Mouse (Mus musculus): Measurements from ENCODE around the gene Prtn3. TPM values are rescaled to one million over a fixed set of nuclear protein-coding genes. Genes with fewer than 3 reads are reported as not detected.

The Prtn3 gene
- polyA plus RNA-seq (2016; fragmentation: Nextera tagmentation; extraction: Ambion mirVana) = 15.1 and 15.3 TPM in 2 replicates

- under 1% methylated on average over 47 of the region's 57 CpGs for WGBS
- peak within 1 kb of the TSS; percentile 67 for H3K4me2 ChIP-seq
- peak within 1 kb of the TSS; percentile 94 for H3K9ac ChIP-seq (replicated peaks)
- peak within 1 kb of the TSS; percentile 90 for H3K27ac ChIP-seq
- peak within 1 kb of the TSS; percentile 74 for H3K4me3 ChIP-seq (replicated peaks)
- H3K4me1 ChIP-seq (replicated peaks) = peaks cover 25% of the 10 kb centered on the region
- ATAC-seq (ENCODE audit: insufficient number of reproducible peaks, insufficient read depth, low FRiP score, low TSS enrichment, low read depth) = peak; percentile 82
- H3K27me3 ChIP-seq = no peaks in the 10 kb centered on the region
- peaks cover 25% of the 10 kb centered on the region for H3K36me3 ChIP-seq
- H3K9me3 ChIP-seq = no peaks in the 10 kb centered on the region
Observed at GRCm38 (mm10) chr10:79874290-79874862, at the start of gene Prtn3, which contains the start of gene Plppr3. Gene Prtn3, plus strand, starts transcription at chr10:79874476. Gene Plppr3, minus strand, starts transcription at chr10:79874634.

DNA sequence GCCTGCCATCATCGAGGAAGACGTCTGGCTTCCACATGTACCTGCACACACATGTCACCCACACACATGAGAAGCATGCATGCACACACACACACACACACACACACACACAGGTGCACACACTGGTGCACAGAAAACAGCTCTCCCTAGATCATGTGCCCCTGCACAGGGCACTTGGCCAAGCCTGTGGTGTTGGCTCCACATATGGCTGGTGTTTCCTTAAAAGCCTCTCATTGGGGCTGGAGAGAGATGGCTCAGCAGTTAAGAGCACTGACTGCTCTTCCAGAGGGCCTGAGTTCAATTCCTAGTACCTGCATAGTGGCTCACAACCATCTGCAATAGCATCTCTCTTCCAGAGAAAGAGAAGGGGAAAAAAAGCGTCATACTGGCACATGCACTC is 42.7 kb upstream of the Prtn3 start:
- no peak overlapping the region for H3K4me2 ChIP-seq
- no peak overlapping the region for H3K27ac ChIP-seq
- no peak for ATAC-seq (ENCODE audit: insufficient number of reproducible peaks, insufficient read depth, low FRiP score, low TSS enrichment, low read depth)
- H3K27me3 ChIP-seq = no peaks in the 10 kb centered on the region
- H3K9ac ChIP-seq (replicated peaks) = no peak overlapping the region
- no peaks in the 10 kb centered on the region for H3K36me3 ChIP-seq
- no peaks in the 10 kb centered on the region for H3K9me3 ChIP-seq
- 86% methylated on average over 3 of the region's 3 CpGs for WGBS
- H3K4me1 ChIP-seq (replicated peaks) = 0 out of 2 replicates have a peak, but pooled peaks cover 5% of the 10 kb centered on the region
- H3K4me3 ChIP-seq (replicated peaks) = no peak overlapping the region

DNA sequence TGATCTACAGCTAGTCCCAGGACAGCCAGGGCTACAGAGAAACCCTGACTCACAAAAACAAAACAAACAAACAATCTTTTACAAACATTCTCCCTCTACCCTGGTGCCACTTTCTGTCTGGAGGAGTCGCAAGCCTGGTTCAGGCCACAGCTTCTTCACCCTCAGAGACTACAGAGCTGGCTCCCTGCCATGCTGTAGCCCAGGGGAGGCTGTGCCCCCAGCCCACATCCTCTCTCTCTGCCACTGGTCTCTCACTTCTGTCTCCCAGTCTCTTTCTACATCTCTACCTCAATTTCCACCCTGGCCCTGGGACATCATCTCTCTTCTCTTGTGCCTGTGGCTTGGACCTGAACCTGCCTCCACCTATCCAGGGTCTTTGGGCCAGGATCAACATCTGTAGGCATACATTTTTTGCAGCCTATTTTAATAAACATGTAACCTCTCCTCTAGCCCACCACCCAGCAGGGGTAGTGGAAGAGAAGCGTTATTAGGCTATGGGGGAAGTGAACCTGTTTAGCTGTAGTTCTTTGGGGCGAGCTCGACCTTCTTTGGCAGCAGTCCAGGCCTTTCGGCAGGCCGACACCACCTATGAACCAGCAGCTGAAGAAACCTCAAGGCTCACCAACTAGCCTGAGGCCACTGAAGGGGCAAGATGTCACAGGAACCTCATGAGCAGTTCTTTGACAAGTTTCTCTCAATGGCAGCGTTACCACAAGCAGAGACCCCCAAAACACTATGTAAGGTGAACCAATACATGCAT is 42.1 kb upstream of the Prtn3 start:
- Histone ChIP-seq H3K9ac (replicated peaks) (no peak overlapping the region), H3K4me2 (no peak overlapping the region), H3K27me3 (no peaks in the 10 kb centered on the region), H3K27ac (no peak overlapping the region), H3K4me3 (replicated peaks) (no peak overlapping the region), H3K9me3 (0 out of 2 replicates have a peak, but pooled peaks cover 5% of the 10 kb centered on the region), H3K36me3 (no peaks in the 10 kb centered on the region), H3K4me1 (replicated peaks) (0 out of 2 replicates have a peak, but pooled peaks cover 5% of the 10 kb centered on the region)
- WGBS = 75% methylated on average over 7 of the region's 7 CpGs
- ATAC-seq (ENCODE audit: insufficient number of reproducible peaks, insufficient read depth, low FRiP score, low TSS enrichment, low read depth) = no peak

DNA sequence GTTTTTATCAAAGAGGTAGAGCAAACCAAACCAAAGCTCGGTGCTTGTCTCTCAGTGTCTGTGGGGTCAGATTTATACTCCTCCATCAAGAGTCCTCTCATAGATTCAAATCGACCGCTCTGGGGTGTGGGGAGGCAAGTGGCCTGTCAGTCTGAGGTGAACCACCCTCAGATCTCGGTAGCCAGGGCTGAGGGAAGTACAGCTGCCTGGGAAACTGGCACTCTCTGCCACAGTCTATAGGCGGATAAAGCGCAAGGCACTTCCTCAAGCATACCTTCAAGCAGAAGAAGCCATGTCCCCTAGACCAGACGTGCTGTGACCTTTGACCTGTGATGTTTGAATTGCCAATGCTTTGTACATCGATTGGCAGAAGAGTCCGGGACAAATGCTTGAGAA is 41.5 kb upstream of the Prtn3 start:
- 74% methylated on average over 9 of the region's 9 CpGs for WGBS
- H3K4me2 ChIP-seq = no peak overlapping the region
- H3K27me3 ChIP-seq = no peaks in the 10 kb centered on the region
- H3K27ac ChIP-seq = no peak overlapping the region
- no peak overlapping the region for H3K9ac ChIP-seq (replicated peaks)
- H3K9me3 ChIP-seq = 0 out of 2 replicates have a peak, but pooled peaks cover 5% of the 10 kb centered on the region
- no peak overlapping the region for H3K4me3 ChIP-seq (replicated peaks)
- H3K36me3 ChIP-seq = no peaks in the 10 kb centered on the region
- H3K4me1 ChIP-seq (replicated peaks) = 0 out of 2 replicates have a peak, but pooled peaks cover 5% of the 10 kb centered on the region
- ATAC-seq (ENCODE audit: insufficient number of reproducible peaks, insufficient read depth, low FRiP score, low TSS enrichment, low read depth) = no peak

DNA sequence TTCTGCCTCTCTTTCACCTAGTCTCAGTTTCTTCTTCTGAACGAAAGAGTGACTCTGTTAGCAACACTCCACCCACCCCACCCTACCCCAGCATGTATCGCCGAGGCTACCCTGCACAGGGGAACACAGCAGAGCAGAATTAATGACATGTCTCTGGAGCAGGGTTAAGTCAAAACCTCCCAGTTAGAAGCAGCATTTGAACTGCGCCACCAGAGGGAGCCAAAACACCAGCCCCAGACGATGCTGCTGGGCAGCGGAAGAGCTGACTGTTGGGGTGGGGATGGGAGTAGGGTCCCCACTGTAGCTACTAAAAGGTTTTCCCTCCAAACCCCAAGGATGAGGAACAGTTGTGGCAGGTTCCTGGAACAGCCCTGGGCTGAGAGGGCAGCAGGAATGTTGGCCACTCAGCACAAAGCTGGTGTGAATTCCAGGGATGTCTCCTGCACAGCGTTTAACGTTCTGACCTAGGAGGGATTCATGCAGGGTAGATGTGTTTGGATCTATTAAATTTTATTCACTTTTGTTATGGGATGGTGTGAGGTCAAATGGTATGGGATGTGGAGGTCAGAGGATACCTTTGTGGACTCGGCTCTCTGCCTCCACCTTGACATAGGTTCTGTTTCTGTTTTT is 39.4 kb upstream of the Prtn3 start:
- 24% methylated on average over 9 of the region's 9 CpGs for WGBS
- H3K4me3 ChIP-seq (replicated peaks) = no peak overlapping the region
- no peak overlapping the region for H3K27ac ChIP-seq
- H3K4me1 ChIP-seq (replicated peaks) = 0 out of 2 replicates have a peak, but pooled peaks cover 5% of the 10 kb centered on the region
- H3K27me3 ChIP-seq = no peaks in the 10 kb centered on the region
- no peak overlapping the region for H3K4me2 ChIP-seq
- no peaks in the 10 kb centered on the region for H3K36me3 ChIP-seq
- H3K9me3 ChIP-seq = 0 out of 2 replicates have a peak, but pooled peaks cover 5% of the 10 kb centered on the region
- 0 out of 2 replicates have a peak overlapping the region, but pooled peaks have one; percentile 27 for H3K9ac ChIP-seq (replicated peaks)
- ATAC-seq (ENCODE audit: insufficient number of reproducible peaks, insufficient read depth, low FRiP score, low TSS enrichment, low read depth) = peak; percentile 49; the same call in 1 of the 2 replicates

GRCm38 (mm10) chr10:79836918-79837317 is 37.4 kb upstream of the Prtn3 start:
- Histone ChIP-seq H3K36me3 (no peaks in the 10 kb centered on the region), H3K27me3 (no peaks in the 10 kb centered on the region), H3K4me3 (replicated peaks) (no peak overlapping the region), H3K27ac (no peak overlapping the region), H3K9ac (replicated peaks) (no peak overlapping the region), H3K4me2 (no peak overlapping the region), H3K9me3 (0 out of 2 replicates have a peak, but pooled peaks cover 5% of the 10 kb centered on the region), H3K4me1 (replicated peaks) (peaks cover 12% of the 10 kb centered on the region)
- WGBS = 98% methylated on average over 3 of the region's 3 CpGs
- no peak for ATAC-seq (ENCODE audit: insufficient number of reproducible peaks, insufficient read depth, low FRiP score, low TSS enrichment, low read depth)

DNA sequence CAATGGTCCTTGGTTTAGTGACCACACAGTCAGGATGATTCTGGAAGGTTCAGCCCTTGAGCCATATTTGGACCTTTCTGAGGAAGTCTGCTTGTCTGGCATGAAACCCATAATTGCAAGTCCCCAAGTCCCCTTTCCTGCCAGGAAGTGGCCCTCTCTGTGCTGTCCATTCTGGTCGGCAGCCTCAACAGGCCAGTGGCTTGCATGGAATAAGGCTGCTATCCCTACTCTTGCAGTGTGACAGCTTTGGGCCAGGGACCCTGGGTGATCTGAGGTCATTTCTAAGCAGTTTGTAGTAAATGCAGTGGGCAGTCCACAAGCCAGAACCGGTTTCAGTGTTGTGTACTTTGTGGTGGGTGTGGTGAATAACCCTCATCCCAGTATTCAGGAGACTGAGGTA is 36.1 kb upstream of the Prtn3 start:
- H3K9ac ChIP-seq (replicated peaks) = no peak overlapping the region
- H3K36me3 ChIP-seq = no peaks in the 10 kb centered on the region
- H3K4me1 ChIP-seq (replicated peaks) = peaks cover 12% of the 10 kb centered on the region
- H3K4me2 ChIP-seq = no peak overlapping the region
- no peak overlapping the region for H3K4me3 ChIP-seq (replicated peaks)
- WGBS = 60% methylated on average over 2 of the region's 2 CpGs
- 0 out of 2 replicates have a peak, but pooled peaks cover 5% of the 10 kb centered on the region for H3K9me3 ChIP-seq
- no peaks in the 10 kb centered on the region for H3K27me3 ChIP-seq
- no peak overlapping the region for H3K27ac ChIP-seq
- ATAC-seq (ENCODE audit: insufficient number of reproducible peaks, insufficient read depth, low FRiP score, low TSS enrichment, low read depth) = no peak

DNA sequence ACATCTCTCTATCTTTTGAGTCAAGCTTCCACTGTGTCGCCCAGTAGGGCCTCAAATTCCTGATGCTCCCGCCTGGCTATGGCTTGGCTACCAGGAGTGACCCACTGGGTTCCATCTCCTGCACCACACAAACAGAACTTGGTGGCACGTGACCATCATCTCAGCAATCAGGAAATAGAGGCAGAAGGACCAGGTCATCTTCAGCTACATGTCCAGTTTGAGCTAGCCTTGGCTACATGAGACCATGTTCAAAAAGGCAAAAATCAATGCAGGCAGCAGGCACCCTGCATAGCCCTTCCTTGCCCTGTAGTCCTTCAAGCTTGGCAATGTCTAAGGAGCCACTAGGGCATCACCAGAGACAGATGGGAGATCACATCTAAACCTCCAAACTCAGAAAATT is 34.2 kb upstream of the Prtn3 start:
- Histone ChIP-seq H3K9me3 (0 out of 2 replicates have a peak, but pooled peaks cover 5% of the 10 kb centered on the region), H3K9ac (replicated peaks) (no peak overlapping the region), H3K4me2 (peak overlapping the region; percentile 63), H3K4me1 (replicated peaks) (peaks cover 23% of the 10 kb centered on the region), H3K27me3 (no peaks in the 10 kb centered on the region), H3K36me3 (no peaks in the 10 kb centered on the region), H3K4me3 (replicated peaks) (peak overlapping the region; percentile 38; the same call in 1 of the 2 replicates), H3K27ac (peak overlapping the region; percentile 95)
- ATAC-seq (ENCODE audit: insufficient number of reproducible peaks, insufficient read depth, low FRiP score, low TSS enrichment, low read depth) = no peak
- 83% methylated on average over 3 of the region's 3 CpGs for WGBS

GRCm38 (mm10) chr10:79840644-79841551 is 33.4 kb upstream of the Prtn3 start:
- no peaks in the 10 kb centered on the region for H3K27me3 ChIP-seq
- no peaks in the 10 kb centered on the region for H3K36me3 ChIP-seq
- peak; percentile 93 for ATAC-seq (ENCODE audit: insufficient number of reproducible peaks, insufficient read depth, low FRiP score, low TSS enrichment, low read depth)
- H3K27ac ChIP-seq = peak overlapping the region; percentile 95
- peak overlapping the region; percentile 38 for H3K4me3 ChIP-seq (replicated peaks)
- under 1% methylated on average over 24 of the region's 24 CpGs for WGBS
- 0 out of 2 replicates have a peak, but pooled peaks cover 5% of the 10 kb centered on the region for H3K9me3 ChIP-seq
- H3K4me1 ChIP-seq (replicated peaks) = peaks cover 27% of the 10 kb centered on the region
- H3K9ac ChIP-seq (replicated peaks) = peak overlapping the region; percentile 57
- peak overlapping the region; percentile 63 for H3K4me2 ChIP-seq

DNA sequence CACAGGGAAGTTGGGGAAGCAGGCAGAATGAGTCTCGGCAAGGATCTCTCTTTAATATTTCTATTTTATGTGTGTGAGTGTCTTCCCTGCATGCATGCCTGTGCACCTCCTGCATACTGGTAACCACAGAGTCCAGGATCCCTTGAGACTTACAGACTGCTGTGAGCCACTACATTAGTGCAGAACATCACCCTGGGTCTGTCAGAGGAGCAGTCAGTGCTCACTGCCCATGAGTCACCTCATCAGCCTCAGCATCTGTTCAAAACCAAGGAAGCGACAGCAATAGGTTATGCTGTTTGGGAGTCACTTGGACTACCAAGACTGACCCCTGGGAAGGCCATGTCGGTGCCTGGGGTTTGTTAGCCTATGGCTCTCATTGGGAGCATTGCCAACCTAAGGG is 32.0 kb upstream of the Prtn3 start:
- WGBS = 78% methylated on average over 3 of the region's 3 CpGs
- H3K9ac ChIP-seq (replicated peaks) = no peak overlapping the region
- no peak overlapping the region for H3K4me3 ChIP-seq (replicated peaks)
- peaks cover 27% of the 10 kb centered on the region for H3K4me1 ChIP-seq (replicated peaks)
- peak overlapping the region; percentile 13; the same call in 1 of the 2 replicates for H3K27ac ChIP-seq
- no peaks in the 10 kb centered on the region for H3K36me3 ChIP-seq
- ATAC-seq (ENCODE audit: insufficient number of reproducible peaks, insufficient read depth, low FRiP score, low TSS enrichment, low read depth) = no peak
- no peaks in the 10 kb centered on the region for H3K9me3 ChIP-seq
- no peak overlapping the region for H3K4me2 ChIP-seq
- no peaks in the 10 kb centered on the region for H3K27me3 ChIP-seq

Data from limb, embryonic 12.5 days (tissue).